Mouse (Mus musculus) liver, adult 2 months (tissue): ENCODE results near the gene Camkmt.

Experiments
- CTCF ChIP-seq: fragments of 200-500 bp; IDR thresholded peaks from 2 replicates; pipeline ENCODE4 v1.5.1; 2011; ENCODE audit warnings: low read depth, low read length, control low read depth
- POLR2A ChIP-seq: fragments of 200-500 bp; IDR thresholded peaks from 2 replicates; pipeline ENCODE4 v1.6.1; 2011; ENCODE audit warnings: low read length, control low read depth; ENCODE audit not compliant: insufficient read depth; ENCODE audit errors: extremely low read depth

GRCm38 (mm10) chr17:85171951-85172350 is 81.6 kb downstream of the Camkmt start:
- no peak for TF ChIP-seq CTCF
- TF ChIP-seq POLR2A, result no peak
